Mouse (Mus musculus) myocyte (in vitro differentiated cells): ENCODE results near the gene Ikbke. TPM values are rescaled to one million over a fixed set of nuclear protein-coding genes. Genes with fewer than 3 reads are reported as not detected.

Source experiments
- H3K27me3 ChIP-seq: one replicate; pipeline ENCODE4 v1.6.1; 2011; ENCODE audit not compliant: control insufficient read depth, insufficient read depth, insufficient read length
- H3K36me3 ChIP-seq: one replicate; pipeline ENCODE4 v1.6.1; 2011; ENCODE audit not compliant: control insufficient read depth, insufficient read depth
- H3K4me2 ChIP-seq: one replicate; pipeline ENCODE4 v1.6.1; 2011; ENCODE audit warnings: low read depth, control low read depth
- H3K4me3 ChIP-seq: one replicate; pipeline ENCODE4 v1.5.1; 2011; ENCODE audit warnings: mild to moderate bottlenecking, control low read depth, moderate library complexity
- H3K79me2 ChIP-seq: one replicate; pipeline ENCODE4 v1.6.1; 2011; ENCODE audit not compliant: control insufficient read depth, insufficient read depth
- H3ac ChIP-seq: one replicate; pipeline ENCODE4 v1.6.1; 2011; ENCODE audit not compliant: control insufficient read depth, insufficient read length
- CEBPB ChIP-seq: IDR thresholded peaks from 2 replicates; pipeline ENCODE4 v1.6.1; 2011; ENCODE audit warnings: mild to moderate bottlenecking, moderate library complexity; ENCODE audit not compliant: poor library complexity, insufficient read depth, severe bottlenecking
- E2F4 ChIP-seq: IDR thresholded peaks from one replicate; pipeline ENCODE4 v1.6.1; 2011; ENCODE audit warnings: mild to moderate bottlenecking, control low read depth, moderate library complexity; ENCODE audit not compliant: insufficient read depth
- MAX ChIP-seq: IDR thresholded peaks from one replicate; pipeline ENCODE4 v1.6.1; 2011; ENCODE audit warnings: low read depth, mild to moderate bottlenecking, control low read depth
- MYOD1 ChIP-seq, 3 experiments: IDR thresholded peaks; one replicate each; pipeline ENCODE4 v1.6.1; 2011; ENCODE audit warnings: control low read depth in 2 of 3, low read depth in 2 of 3, mild to moderate bottlenecking in 2 of 3, moderate library complexity in 1 of 3; ENCODE audit not compliant: insufficient read length in 2 of 3, control insufficient read depth in 1 of 3
- MYOG ChIP-seq, 3 experiments: IDR thresholded peaks; one replicate each; pipeline ENCODE4 v1.6.1; 2011; ENCODE audit warnings: control low read depth in 2 of 3, low read depth in 2 of 3, mild to moderate bottlenecking in 2 of 3; ENCODE audit not compliant: insufficient read length in 2 of 3, control insufficient read depth in 1 of 3, insufficient read depth in 1 of 3
- POLR2A ChIP-seq: IDR thresholded peaks from one replicate; pipeline ENCODE4 v1.6.1; 2011; ENCODE audit warnings: low read depth, mild to moderate bottlenecking, control low read depth, moderate library complexity; ENCODE audit not compliant: insufficient read length
- POLR2AphosphoS2 ChIP-seq: IDR thresholded peaks from one replicate; pipeline ENCODE4 v1.6.1; 2011; ENCODE audit warnings: low read depth, control low read depth; ENCODE audit not compliant: insufficient read length
- REST ChIP-seq: IDR thresholded peaks from one replicate; pipeline ENCODE4 v1.6.1; 2011; ENCODE audit warnings: mild to moderate bottlenecking, control low read depth, moderate library complexity; ENCODE audit not compliant: insufficient read depth, insufficient read length
- SRF ChIP-seq: IDR thresholded peaks from one replicate; pipeline ENCODE4 v1.6.1; 2011; ENCODE audit warnings: low read depth; ENCODE audit not compliant: control insufficient read depth, insufficient read length
- TCF12 ChIP-seq: IDR thresholded peaks from one replicate; pipeline ENCODE4 v1.6.1; 2011; ENCODE audit warnings: mild to moderate bottlenecking, control low read depth; ENCODE audit not compliant: poor library complexity, insufficient read depth, severe bottlenecking
- TCF3 ChIP-seq: IDR thresholded peaks from one replicate; pipeline ENCODE4 v1.6.1; 2011; ENCODE audit warnings: low read depth, control low read depth; ENCODE audit not compliant: insufficient read length
- USF1 ChIP-seq: IDR thresholded peaks from one replicate; pipeline ENCODE4 v1.6.1; 2011; ENCODE audit warnings: low read depth, mild to moderate bottlenecking, control low read depth, moderate library complexity
- polyA plus RNA-seq: library from polyadenylated mRNA; unstranded; fragments of >200 nt; fragmentation: generic; extraction: Trizol; gene quantifications from one replicate; pipeline ENCODE4 v1.2.1, GENCODE M21; 2012; ENCODE audit warnings: missing spikeins

Gene Ikbke
- polyA plus RNA-seq, 1 experiment = 1.7 TPM

DNA sequence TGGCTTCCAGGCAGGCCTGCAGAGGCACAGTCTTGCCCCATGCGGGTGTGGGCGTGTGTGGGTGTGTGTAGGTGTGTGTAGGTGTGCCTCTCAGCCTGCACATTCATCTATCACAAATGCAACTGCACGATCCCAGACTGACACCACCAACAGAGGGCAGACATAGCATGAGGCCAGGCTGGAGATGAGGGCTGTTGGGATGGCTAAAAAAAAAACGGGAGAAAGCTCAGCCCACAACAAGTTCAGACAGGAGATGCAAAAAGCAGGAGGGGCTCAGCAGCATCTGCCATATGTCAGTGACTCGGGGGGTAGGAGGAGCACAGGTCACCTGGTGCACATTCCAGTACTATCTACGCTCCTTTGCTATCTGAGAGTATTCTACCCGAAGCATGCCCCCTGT, 51.2 kb downstream of the Ikbke start:
- Histone ChIP-seq H3K36me3 (no peaks in the 10 kb centered on the region), H3K27me3 (no peaks in the 10 kb centered on the region), H3ac (no peak overlapping the region), H3K4me3 (no peak overlapping the region), H3K79me2 (no peaks in the 10 kb centered on the region), H3K4me2 (no peak overlapping the region)
- no peak for TF ChIP-seq MYOD1 (IDR thresholded peaks at IDR 0.05; ENCODE audit: control insufficient read depth in 1 of 3, insufficient read length in 2 of 3, low read depth in 2 of 3)
- no peak for TF ChIP-seq E2F4
- TF ChIP-seq TCF12 = no peak
- no peak for TF ChIP-seq MAX
- no peak for TF ChIP-seq MYOG (IDR thresholded peaks at IDR 0.05; ENCODE audit: control insufficient read depth in 1 of 3, insufficient read depth in 1 of 3, insufficient read length in 2 of 3, low read depth in 2 of 3)
- no peak for TF ChIP-seq SRF
- TF ChIP-seq REST = no peak
- TF ChIP-seq POLR2AphosphoS2 = no peak
- TF ChIP-seq USF1 = no peak
- TF ChIP-seq CEBPB = no peak
- TF ChIP-seq TCF3 = no peak

- TF ChIP-seq REST (no peak), TCF3 (no peak), CEBPB (no peak), MAX (no peak), USF1 (no peak), POLR2A (no peak), MYOD1 (IDR thresholded peaks at IDR 0.05; ENCODE audit: control insufficient read depth in 1 of 3, insufficient read length in 2 of 3, low read depth in 2 of 3) (no peak)
- H3K4me2 ChIP-seq = no peak overlapping the region
- H3K4me3 ChIP-seq = no peak overlapping the region
- H3K79me2 ChIP-seq = no peaks in the 10 kb centered on the region
- no peak overlapping the region for H3ac ChIP-seq
- no peaks in the 10 kb centered on the region for H3K27me3 ChIP-seq
- no peaks in the 10 kb centered on the region for H3K36me3 ChIP-seq
These were observed 54.4 kb downstream of the Ikbke start for GRCm38 (mm10) chr1:131224848-131225471.

- TF ChIP-seq POLR2A (no peak), SRF (no peak), POLR2AphosphoS2 (no peak), USF1 (no peak), REST (no peak), MYOD1 (IDR thresholded peaks at IDR 0.05; ENCODE audit: control insufficient read depth in 1 of 3, insufficient read length in 2 of 3, low read depth in 2 of 3) (no peak), MAX (no peak), MYOG (IDR thresholded peaks at IDR 0.05; ENCODE audit: control insufficient read depth in 1 of 3, insufficient read depth in 1 of 3, insufficient read length in 2 of 3, low read depth in 2 of 3) (no peak), TCF3 (no peak), CEBPB (no peak), E2F4 (no peak), TCF12 (no peak)
- Histone ChIP-seq H3ac (no peak overlapping the region), H3K79me2 (no peaks in the 10 kb centered on the region), H3K4me3 (no peak overlapping the region), H3K36me3 (no peaks in the 10 kb centered on the region), H3K4me2 (no peak overlapping the region), H3K27me3 (no peaks in the 10 kb centered on the region)
These were observed 56.1 kb downstream of the Ikbke start for GRCm38 (mm10) chr1:131223345-131223744.

GRCm38 (mm10) chr1:131221822-131222590, 57.4 kb downstream of the Ikbke start:
- Histone ChIP-seq H3K27me3 (no peaks in the 10 kb centered on the region), H3ac (no peak overlapping the region), H3K4me2 (no peak overlapping the region), H3K79me2 (no peaks in the 10 kb centered on the region), H3K4me3 (no peak overlapping the region), H3K36me3 (no peaks in the 10 kb centered on the region)
- TF ChIP-seq MYOD1 (IDR thresholded peaks at IDR 0.05; ENCODE audit: control insufficient read depth in 1 of 3, insufficient read length in 2 of 3, low read depth in 2 of 3) (no peak), POLR2A (no peak), SRF (no peak)

DNA sequence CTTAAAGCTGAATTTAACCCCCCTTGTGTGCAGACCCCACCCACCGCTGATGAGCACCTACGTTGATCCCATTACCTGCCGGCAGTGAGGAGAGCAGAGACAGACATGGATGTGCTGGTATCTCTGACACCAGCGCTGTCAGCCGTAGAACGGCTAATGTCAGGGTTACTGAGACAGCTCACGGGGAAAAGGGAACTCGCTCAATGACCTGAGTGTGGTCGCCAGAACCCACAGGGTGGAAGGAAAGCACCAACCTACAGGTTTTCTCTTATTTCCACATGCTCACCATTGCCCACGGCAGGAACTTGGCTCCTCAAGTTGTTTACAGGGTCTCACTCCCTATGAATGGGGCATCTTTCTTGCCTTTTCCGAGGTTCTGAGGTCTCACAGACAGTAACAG, 60.5 kb downstream of the Ikbke start:
- TF ChIP-seq SRF (no peak), MYOG (IDR thresholded peaks at IDR 0.05; ENCODE audit: control insufficient read depth in 1 of 3, insufficient read depth in 1 of 3, insufficient read length in 2 of 3, low read depth in 2 of 3) (no peak), TCF3 (no peak), POLR2AphosphoS2 (no peak), E2F4 (no peak), POLR2A (no peak), MAX (no peak)
- no peak overlapping the region for H3ac ChIP-seq
- no peaks in the 10 kb centered on the region for H3K79me2 ChIP-seq
- H3K36me3 ChIP-seq = no peaks in the 10 kb centered on the region
- no peak overlapping the region for H3K4me2 ChIP-seq
- no peaks in the 10 kb centered on the region for H3K27me3 ChIP-seq
- H3K4me3 ChIP-seq = no peak overlapping the region
